Mouse (Mus musculus) bone marrow macrophage, adult 2 months (primary cell): ENCODE results near the gene Plekhh1.

Experiments
- CTCF ChIP-seq: IDR thresholded peaks from 2 replicates; pipeline ENCODE4 v1.5.1; 2012; ENCODE audit warnings: low read depth, mild to moderate bottlenecking, low read length, moderate library complexity
- POLR2A ChIP-seq: IDR thresholded peaks from 2 replicates; pipeline ENCODE4 v1.6.1; 2012; ENCODE audit warnings: mild to moderate bottlenecking, low read depth, low read length, borderline replicate concordance

DNA sequence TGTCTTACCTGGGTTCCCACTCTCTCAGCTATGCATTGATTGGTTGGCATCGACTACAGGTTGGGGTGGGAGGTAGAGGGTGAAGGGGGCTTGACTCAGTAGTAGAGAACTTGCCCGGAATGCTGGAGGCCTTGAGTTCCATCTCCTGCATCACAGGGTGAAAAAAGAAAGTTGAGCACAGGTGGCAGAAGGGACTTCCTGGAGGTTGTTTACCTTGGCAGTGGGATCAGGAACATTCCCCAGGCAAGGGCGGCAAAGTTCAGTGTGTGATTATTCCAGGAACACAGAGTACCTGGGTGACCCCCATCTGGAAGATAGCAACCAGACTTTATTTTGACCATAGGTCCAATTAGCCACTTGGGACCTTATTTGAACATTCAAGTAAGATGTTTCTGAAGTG lies 74.8 kb downstream of the Plekhh1 start:
- no peak for TF ChIP-seq POLR2A
- TF ChIP-seq CTCF, result no peak
